Mouse (Mus musculus) layer of hippocampus, postnatal 14 days (tissue): ENCODE measurements around the gene Nkx2-9. TPM values are rescaled to one million over a fixed set of nuclear protein-coding genes. Genes with fewer than 3 reads are reported as not detected.

ENCODE experiments used
- DNase-seq, 2 experiments: peaks; one replicate each; pipeline ENCODE4 v3.0.0; 2021 to 2022; ENCODE audit warnings: low spot score in 2 of 2, mixed read lengths in 1 of 2
- long read RNA-seq, 2 experiments: library from polyadenylated mRNA; stranded (forward); transcript quantifications; one replicate each; pipeline ENCODE4 v2.0.0; 2021
- total RNA-seq, 2 experiments: library from RNA; stranded (reverse); gene quantifications; 2 replicates each; pipeline ENCODE4 v1.2.3; 2021

The Nkx2-9 gene
- not detected for total RNA-seq
- long read RNA-seq, experiment 1 = 0 reads
- long read RNA-seq, experiment 2, partial matches to known transcripts = 0 of 1 reads
- long read RNA-seq, experiment 2, other reads (novel, unspliced or antisense) = 0 of 1 reads

- no peak for DNase-seq
Measured at GRCm38 (mm10) chr12:56612761-56613437, at the start of gene Nkx2-9. Nkx2-9 (minus strand) TSS chr12:56613284.

DNA sequence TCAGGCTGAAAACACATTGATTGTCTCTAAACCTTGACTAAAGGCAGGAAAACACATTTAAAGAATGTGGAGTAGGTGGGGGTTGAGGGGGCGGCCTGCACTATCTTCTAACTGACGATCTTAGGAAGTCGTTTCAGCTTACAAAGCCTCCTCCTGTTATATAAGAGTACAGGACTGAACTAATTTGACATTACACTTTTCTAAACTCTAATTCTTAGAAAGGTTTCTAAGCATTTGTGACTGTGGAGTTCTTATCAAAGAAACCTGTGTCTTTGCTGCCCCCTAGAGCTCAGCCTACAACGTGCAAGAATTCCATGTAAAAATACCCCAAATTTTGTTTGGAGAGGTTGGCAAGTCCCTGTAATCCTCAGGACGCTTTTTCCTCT lies 24.1 kb upstream of the Nkx2-9 start:
- DNase-seq = peak; percentile 47 to 76

DNA sequence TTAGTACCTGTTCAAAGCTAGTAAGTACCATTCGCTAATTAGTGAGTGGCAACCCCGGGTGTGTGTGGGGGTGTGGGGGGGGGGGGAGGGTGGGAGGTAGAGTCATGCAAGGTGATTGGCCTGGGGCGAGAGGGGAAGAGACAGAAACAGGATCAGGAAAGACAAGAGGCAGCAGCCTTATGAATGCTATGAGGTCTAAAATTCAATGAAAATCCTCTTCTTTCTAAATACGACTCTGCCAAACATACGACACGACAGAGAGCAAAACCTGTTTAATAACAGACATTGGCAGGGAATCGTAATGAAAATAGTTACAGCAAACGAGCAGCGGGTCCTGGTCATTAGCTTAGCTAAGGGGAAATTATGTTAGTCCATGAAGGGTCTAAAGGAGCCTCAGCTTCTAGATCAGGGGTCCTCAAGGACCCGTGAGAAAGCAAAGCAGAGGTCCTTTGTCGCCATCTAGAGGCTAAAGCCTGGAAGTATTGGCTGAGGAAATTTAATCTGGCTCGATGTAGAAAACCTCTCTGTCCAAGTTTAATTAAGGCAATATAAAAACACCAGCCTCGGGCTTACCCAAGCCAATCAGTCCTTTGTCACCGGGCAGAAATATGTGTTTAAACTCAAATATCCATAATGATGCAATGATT lies 23.6 kb upstream of the Nkx2-9 start:
- DNase-seq = peak; percentile 68 to 79

GRCm38 (mm10) chr12:56616088-56616487 lies 3.0 kb upstream of the Nkx2-9 start:
- DNase-seq = no peak

DNA sequence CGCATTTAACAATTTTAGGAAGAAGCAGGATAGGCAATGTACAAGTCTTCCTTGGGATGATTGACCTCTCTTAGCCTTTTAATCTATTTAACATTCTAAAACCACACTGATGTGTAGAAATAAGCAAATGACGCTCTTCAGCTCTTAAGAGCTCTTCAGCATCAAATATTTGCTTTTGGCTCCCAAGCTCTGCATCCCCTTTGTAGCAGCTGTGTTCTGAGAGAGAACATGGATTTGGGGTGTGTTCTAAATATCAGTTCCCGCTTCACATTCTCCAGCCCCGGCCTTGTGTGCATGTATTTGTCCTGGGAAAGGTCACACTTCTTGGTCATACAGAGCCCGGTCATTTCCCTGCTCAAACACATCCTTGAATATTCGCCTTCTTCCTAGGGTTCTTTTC lies 2.3 kb upstream of the Nkx2-9 start:
- DNase-seq = no peak

- no peak for DNase-seq
Measured at GRCm38 (mm10) chr12:56614513-56614912, 1.4 kb upstream of the Nkx2-9 start.

DNA sequence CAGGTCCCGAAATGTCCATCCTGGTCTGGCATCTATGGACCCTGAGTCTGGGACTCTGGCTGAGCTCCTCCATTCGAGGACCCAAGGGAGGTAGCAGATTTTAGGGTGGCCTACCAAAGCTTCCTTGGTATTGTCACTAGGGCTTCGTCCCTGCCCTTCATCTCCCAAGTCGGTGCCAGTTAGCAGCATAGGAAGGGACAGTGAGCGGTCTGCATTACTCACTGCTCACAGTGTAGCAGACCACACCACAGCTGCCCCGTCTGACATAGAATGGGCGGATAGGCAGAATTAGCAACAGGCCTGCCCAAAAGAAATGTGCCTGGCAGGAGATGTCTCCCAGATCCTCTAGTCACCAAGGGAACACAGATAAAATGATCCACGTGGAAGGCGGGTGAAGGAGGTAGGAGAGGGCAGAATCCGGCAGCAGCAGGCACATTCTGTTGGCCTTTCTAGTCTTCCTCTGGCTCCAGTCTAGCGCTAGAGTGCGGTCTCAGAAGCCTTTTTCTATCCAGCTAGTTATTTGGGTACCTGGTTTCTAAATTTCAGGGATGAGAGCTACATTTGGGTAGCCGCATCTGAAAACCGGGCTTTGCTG lies 929 bp upstream of the Nkx2-9 start:
- no peak for DNase-seq

DNA sequence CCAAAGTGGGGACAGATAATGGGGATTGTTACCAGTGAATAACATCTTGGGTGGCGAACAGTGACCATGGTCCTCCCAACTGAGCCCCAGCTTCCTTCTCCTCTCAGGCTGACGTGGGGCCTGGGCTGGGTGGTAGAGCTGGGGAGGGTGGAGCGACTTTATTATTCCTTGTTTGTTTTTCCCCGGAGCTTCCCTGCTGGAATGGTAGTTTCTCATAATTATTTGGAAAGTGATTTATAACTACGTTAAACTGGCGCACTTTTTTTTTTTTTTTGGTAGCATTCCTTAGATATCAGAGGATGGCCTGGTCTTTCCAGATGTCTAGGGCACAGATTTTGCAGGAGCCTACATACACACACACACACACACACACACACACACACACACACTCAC lies 350 bp upstream of the Nkx2-9 start:
- DNase-seq = no peak

DNA sequence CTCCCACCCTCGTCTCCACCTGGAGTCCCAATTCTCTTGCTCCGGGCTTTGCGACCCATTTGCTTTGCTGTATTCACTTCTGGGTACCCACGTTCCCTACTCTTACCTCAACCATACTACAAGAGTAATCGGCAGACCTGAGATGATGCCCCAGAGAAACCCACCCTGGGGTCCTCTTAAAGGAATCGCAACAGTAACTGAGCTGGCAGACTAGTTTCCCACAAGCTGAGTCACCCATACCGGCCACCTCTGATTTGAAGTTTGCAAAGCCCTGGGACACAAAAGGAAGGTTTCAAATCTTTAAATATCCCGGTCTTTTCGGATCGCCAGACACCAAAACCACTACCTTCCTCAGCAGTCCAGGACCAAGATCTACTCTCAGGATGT lies 742 bp downstream of the Nkx2-9 start:
- DNase-seq = no peak

DNA sequence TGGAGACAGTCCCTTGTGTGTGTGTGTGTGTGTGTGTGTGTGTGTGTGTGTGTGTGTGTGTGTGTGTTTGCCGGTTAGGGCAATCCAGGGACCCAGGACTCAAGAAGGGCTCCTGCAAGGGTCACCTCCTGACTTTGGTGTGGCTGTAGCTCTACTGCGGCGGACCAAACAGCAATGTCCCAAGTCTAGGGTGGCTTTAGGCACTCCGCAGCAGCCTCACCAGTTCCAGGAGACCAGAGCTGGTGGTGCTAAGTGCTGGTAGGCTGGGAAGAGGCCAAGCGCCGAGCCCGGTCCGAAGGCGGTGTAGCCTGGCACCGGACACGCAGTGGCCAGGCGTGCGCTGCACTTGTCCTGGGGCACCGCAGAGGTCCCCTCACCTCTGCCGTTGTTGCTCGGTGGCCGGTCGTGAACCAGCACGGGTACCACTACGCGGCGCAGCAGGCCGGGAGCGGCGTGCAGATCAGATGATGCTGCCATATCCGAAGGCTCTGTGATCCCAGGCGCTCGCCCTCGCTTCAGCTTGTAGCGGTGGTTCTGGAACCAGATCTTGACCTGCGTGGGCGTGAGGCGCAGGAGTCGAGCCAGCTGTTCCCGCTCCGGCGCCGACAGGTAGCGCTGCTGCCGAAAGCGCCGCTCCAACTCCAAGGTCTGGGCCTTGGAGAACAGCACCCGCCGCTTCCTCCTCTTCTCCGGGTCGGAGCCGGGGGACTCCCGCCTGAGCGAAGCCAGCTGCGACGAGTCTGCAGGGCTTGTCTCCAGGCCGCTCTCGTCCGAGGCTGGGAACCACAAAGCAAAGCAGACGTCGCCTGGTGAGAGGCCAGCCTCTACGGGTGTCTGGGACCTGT lies 1.4 kb downstream of the Nkx2-9 start:
- DNase-seq = no peak

GRCm38 (mm10) chr12:56610851-56611250 lies 2.2 kb downstream of the Nkx2-9 start:
- no peak for DNase-seq

GRCm38 (mm10) chr12:56591722-56592121 lies 21.4 kb downstream of the Nkx2-9 start:
- DNase-seq = no peak

DNA sequence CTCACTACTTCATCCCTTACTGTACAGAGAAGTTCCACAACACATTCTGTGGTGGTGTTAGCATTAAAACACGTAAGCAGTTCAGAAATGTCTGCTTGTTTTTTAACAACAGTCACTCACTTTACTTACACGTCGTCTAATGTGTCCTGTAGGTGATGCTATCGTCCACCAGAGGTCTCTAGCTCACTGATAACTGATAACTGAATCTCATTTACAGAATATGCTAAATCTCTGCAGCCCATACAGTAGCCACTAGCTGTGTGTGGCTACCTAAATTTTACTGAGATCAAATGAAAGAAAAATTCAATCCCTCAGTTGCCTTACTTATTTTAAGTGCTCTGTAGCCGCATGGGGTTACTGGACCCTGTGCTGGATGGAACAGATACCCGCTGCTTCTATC lies 25.3 kb downstream of the Nkx2-9 start:
- DNase-seq = peak in 1 of 2 experiments; percentile 52

Other genes starting within 250 kb of the Nkx2-9 start
- under 1 TPM; 0.62 to 0.76 TPM for gene Nkx2-1, start 76.4 kb downstream of the Nkx2-9 start, total RNA-seq
- gene Pax9, start 78.5 kb upstream of the Nkx2-9 start, total RNA-seq = not detected